Mouse (Mus musculus) cerebellum, adult 2 months (tissue): ENCODE data around the gene Actl10.

Experiments
- CTCF ChIP-seq: fragments of 200-500 bp; IDR thresholded peaks from 2 replicates; pipeline ENCODE4 v1.5.1; 2011; ENCODE audit warnings: low read depth, mild to moderate bottlenecking, control low read depth, low read length, moderate library complexity, borderline replicate concordance; ENCODE audit not compliant: insufficient read depth
- POLR2A ChIP-seq: fragments of 200-500 bp; IDR thresholded peaks from 2 replicates; pipeline ENCODE4 v1.6.1; 2011; ENCODE audit warnings: low read length, control low read depth, borderline replicate concordance; ENCODE audit not compliant: insufficient read depth

GRCm38 (mm10) chr2:154546711-154547110 lies 4.9 kb upstream of the Actl10 start, which contains the start of gene 1700003F12Rik:
- TF ChIP-seq CTCF (no peak), POLR2A (no peak)
